Mouse (Mus musculus): ENCODE measurements around the gene Tekt3.

GRCm38 (mm10) chr11:63143486-63143885, 82.0 kb downstream of the Tekt3 start:
- TF ChIP-seq POLR2A (IDR thresholded peaks at IDR 0.05; ENCODE audit: insufficient read length, low read depth), result no peak
- no peak for TF ChIP-seq USF1 (IDR thresholded peaks at IDR 0.05; ENCODE audit: low read depth)
- no peak for TF ChIP-seq E2F4 (IDR thresholded peaks at IDR 0.05; ENCODE audit: insufficient read depth)
- no peak for TF ChIP-seq CEBPB (IDR thresholded peaks at IDR 0.05; ENCODE audit: insufficient read depth, poor library complexity, severe bottlenecking)
- TF ChIP-seq MYOD1 (IDR thresholded peaks at IDR 0.05; ENCODE audit: control insufficient read depth in 1 of 3, insufficient read length in 2 of 3, low read depth in 2 of 3), result no peak
